Mouse (Mus musculus) kidney, adult 2 months (tissue): ENCODE data around the gene Adgrl1. TPM values are rescaled to one million over a fixed set of nuclear protein-coding genes. Genes with fewer than 3 reads are reported as not detected.
"Not testable (repeated sequence)": the region's sequence is repeated elsewhere in the genome, so short reads cannot be mapped to it uniquely, and the experiment has no call there.

ENCODE experiments used
- DNase-seq: peaks from one replicate; pipeline ENCODE4 v3.0.0; 2021
- H3K27ac ChIP-seq: fragments of 200-500 bp; 2 replicates; pipeline ENCODE4 v1.5.1; 2012; ENCODE audit warnings: low read depth, low read length, control low read depth, inconsistent platforms; ENCODE audit not compliant: insufficient read depth
- H3K27me3 ChIP-seq: fragments of 200-500 bp; replicated peaks from 2 replicates; pipeline ENCODE4 v1.6.1; 2012; ENCODE audit warnings: mild to moderate bottlenecking, moderate library complexity, low read length, inconsistent platforms; ENCODE audit not compliant: control insufficient read depth, insufficient read depth
- H3K36me3 ChIP-seq: fragments of 200-500 bp; 2 replicates; pipeline ENCODE4 v1.6.1; 2012; ENCODE audit warnings: mild to moderate bottlenecking, moderate library complexity, low read length, inconsistent platforms; ENCODE audit not compliant: control insufficient read depth, insufficient read depth
- H3K4me1 ChIP-seq: fragments of 200-500 bp; 2 replicates; pipeline ENCODE4 v1.6.1; 2011; ENCODE audit warnings: low read length; ENCODE audit not compliant: control insufficient read depth, insufficient read depth
- H3K4me3 ChIP-seq: fragments of 200-500 bp; 2 replicates; pipeline ENCODE4 v1.5.1; 2011; ENCODE audit warnings: mild to moderate bottlenecking, low read depth, low read length, control low read depth; ENCODE audit not compliant: insufficient read depth
- CTCF ChIP-seq: fragments of 200-500 bp; conservative IDR thresholded peaks from 2 replicates; pipeline ENCODE4 v1.5.1; 2011; ENCODE audit warnings: low read depth, mild to moderate bottlenecking, control low read depth, low read length, moderate library complexity, mixed read lengths; ENCODE audit not compliant: insufficient read depth, insufficient read length
- POLR2A ChIP-seq: fragments of 200-500 bp; IDR thresholded peaks from one replicate; pipeline ENCODE4 v1.6.1; 2011; ENCODE audit warnings: low read depth, low read length, control low read depth
- WGBS: fragments of 180-500 bp; shearing (Covaris S2); methylation state at CpG from one replicate; pipeline ENCODE4 v1.1.7; 2018; 5-methylcytosine and 5-hydroxymethylcytosine counted together
- polyA plus RNA-seq: library from polyadenylated mRNA; depleted of rRNA; stranded (reverse); fragments of >200 nt; gene quantifications from 2 replicates; pipeline ENCODE4 v1.2.3, GENCODE M21; 2012; rRNA removed

Gene Adgrl1
- polyA plus RNA-seq, 1 experiment = 28.7 TPM

DNA sequence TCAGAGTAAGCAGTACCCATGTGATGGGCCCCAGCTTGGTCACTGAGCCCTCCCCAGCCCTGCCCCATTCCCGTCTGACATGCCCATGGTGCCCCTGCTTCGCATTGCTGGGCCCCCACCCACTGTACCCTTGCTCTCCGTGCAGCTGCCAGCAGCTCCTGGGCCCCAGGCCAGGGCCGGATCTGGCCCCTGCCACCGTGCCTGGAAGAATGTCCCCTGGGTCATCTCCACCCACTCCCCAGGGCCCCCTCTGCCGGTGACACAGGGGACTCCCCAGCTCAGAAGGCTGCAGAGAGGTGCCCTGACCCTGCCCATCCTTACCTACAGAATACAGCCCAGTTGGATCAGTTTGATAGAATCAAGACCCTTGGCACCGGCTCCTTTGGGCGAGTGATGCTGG lies 80.9 kb downstream of the Adgrl1 start:
- no peak overlapping the region for H3K27ac ChIP-seq
- no peak overlapping the region for H3K4me3 ChIP-seq
- no peak for TF ChIP-seq CTCF
- no peak for TF ChIP-seq POLR2A
- no peak for DNase-seq
- H3K27me3 ChIP-seq = no peaks in the 10 kb centered on the region
- 61% methylated on average over 8 of the region's 8 CpGs for WGBS
- no peaks in the 10 kb centered on the region for H3K36me3 ChIP-seq
- peaks cover 15% of the 10 kb centered on the region for H3K4me1 ChIP-seq

DNA sequence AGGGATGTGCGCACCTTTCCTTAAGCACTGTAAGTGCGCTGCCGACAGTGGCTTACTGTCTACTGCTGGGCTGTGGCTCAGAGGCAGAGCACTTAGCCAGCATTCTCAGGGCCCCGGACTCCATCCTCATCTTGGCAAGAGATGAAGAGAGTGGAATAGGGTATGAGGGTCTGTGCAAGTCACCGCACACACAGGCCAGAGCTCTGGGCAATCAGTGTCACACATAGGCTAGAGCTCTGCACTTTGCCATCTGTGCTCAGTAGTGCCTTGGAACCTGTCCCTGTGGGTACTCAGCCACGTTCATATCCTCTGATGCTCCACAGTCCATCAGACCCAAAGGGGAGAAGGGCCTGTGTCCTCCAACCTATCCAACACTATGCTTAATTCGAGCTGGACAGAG lies 81.6 kb downstream of the Adgrl1 start:
- no peaks in the 10 kb centered on the region for H3K36me3 ChIP-seq
- no peaks in the 10 kb centered on the region for H3K27me3 ChIP-seq
- TF ChIP-seq POLR2A = no peak
- no peak for TF ChIP-seq CTCF
- no peak overlapping the region for H3K4me3 ChIP-seq
- WGBS = 94% methylated on average over 7 of the region's 7 CpGs
- H3K4me1 ChIP-seq = peaks cover 15% of the 10 kb centered on the region
- no peak overlapping the region for H3K27ac ChIP-seq
- no peak for DNase-seq

DNA sequence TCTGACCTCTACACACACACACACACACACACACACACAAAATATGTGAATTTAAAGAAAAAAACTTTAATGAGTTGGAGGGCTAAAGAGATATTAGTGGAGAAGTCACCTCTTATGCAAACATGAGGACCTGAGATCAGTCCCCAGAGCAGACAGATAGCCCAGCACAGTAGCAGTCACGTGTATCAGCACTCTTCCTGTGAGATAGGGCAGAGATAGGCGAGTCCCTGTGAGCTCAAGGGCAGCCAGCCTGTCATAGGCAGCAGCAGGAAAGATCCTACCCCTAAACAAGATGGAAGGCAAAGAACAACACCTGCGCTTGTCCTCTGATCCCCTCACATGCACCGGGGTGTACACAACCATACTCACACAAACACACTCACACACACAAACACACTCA lies 82.5 kb downstream of the Adgrl1 start:
- Histone ChIP-seq H3K36me3 (no peaks in the 10 kb centered on the region), H3K4me3 (no peak overlapping the region), H3K4me1 (peaks cover 9% of the 10 kb centered on the region), H3K27me3 (no peaks in the 10 kb centered on the region), H3K27ac (no peak overlapping the region)
- DNase-seq = no peak
- 84% methylated on average over 4 of the region's 4 CpGs for WGBS
- TF ChIP-seq CTCF (no peak), POLR2A (no peak)

DNA sequence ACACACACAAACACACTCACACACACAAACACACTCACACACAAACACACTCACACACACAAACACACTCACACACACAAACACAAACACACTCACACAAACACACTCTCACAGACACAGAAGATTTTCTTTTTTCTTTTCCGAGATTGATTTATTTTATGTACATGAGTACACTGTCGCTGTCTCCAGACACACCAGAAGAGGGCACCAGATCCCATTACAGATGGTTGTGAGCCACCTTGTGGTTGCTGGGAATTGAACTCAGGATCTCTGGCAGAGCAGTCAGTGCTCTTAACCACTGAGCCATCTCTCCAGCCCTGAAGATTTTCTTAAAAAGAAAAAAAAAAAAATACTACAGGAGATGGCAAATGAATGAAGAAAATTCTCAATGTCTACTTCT lies 83.3 kb downstream of the Adgrl1 start:
- H3K4me1 ChIP-seq, H3K36me3 ChIP-seq, DNase-seq, H3K4me3 ChIP-seq, H3K27ac ChIP-seq, H3K27me3 ChIP-seq: not testable (repeated sequence)
- WGBS = 96% methylated on average over 2 of the region's 2 CpGs

DNA sequence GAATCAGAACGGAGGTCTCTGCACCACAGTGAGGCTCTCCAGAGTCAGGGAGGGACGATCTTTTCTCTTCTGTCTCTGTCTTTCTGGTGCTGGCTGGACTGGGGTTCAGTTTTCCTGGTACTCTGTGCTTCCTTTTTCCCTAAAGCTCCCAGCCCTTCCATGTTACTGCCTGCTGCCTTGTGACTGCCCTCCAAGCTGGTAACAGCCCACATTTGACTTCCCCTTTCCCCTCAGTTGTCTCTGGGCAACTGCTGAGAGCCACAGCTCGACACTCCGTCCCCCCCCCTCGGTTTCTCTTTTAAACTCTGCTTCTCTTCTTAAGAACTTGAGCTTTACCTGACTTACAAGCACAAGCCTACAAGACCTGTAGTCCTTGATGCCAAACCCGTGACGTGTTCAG lies 89.3 kb downstream of the Adgrl1 start:
- H3K4me3 ChIP-seq = no peak overlapping the region
- TF ChIP-seq CTCF = no peak
- no peak for TF ChIP-seq POLR2A
- no peak overlapping the region for H3K27ac ChIP-seq
- H3K4me1 ChIP-seq = no peaks in the 10 kb centered on the region
- WGBS = 83% methylated on average over 7 of the region's 7 CpGs
- H3K27me3 ChIP-seq = no peaks in the 10 kb centered on the region
- no peak for DNase-seq
- peaks cover 1% of the 10 kb centered on the region; the same call in 1 of the 2 replicates for H3K36me3 ChIP-seq

DNA sequence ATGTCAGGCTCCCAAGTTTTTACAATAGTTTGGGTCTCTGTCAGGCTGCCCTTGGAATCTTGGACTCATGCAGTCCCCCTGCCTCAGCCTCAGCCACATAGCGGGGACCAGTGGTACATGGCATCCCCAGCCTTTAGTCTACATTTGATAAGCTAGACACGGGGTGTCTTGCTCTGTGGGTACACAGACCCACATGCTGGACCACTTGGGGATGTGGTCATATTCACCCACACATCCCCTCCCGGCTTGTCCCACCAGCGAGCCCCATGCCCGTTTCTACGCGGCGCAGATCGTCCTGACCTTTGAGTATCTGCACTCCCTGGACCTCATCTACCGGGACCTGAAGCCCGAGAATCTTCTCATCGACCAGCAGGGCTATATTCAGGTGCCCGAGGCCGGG lies 90.3 kb downstream of the Adgrl1 start:
- WGBS = 93% methylated on average over 14 of the region's 14 CpGs
- Histone ChIP-seq H3K4me3 (no peak overlapping the region), H3K4me1 (no peaks in the 10 kb centered on the region), H3K27ac (no peak overlapping the region), H3K27me3 (no peaks in the 10 kb centered on the region), H3K36me3 (peaks cover 1% of the 10 kb centered on the region; the same call in 1 of the 2 replicates)
- TF ChIP-seq CTCF = no peak
- no peak for TF ChIP-seq POLR2A
- DNase-seq = no peak

Other genes with a start within 250 kb of the Adgrl1 start
- 57.6 and 66.6 TPM in 2 replicates for gene Gipc1, start 247.4 kb upstream of the Adgrl1 start, polyA plus RNA-seq
- 21.8 and 23.3 TPM in 2 replicates for gene Ptger1, start 233.4 kb upstream of the Adgrl1 start, polyA plus RNA-seq
- 81.9 and 98.1 TPM in 2 replicates for gene Pkn1, start 200.9 kb upstream of the Adgrl1 start, polyA plus RNA-seq
- gene Ddx39, start 184.9 kb upstream of the Adgrl1 start, polyA plus RNA-seq = 25.1 and 28.7 TPM in 2 replicates
- gene Adgre5, start 158.8 kb upstream of the Adgrl1 start, polyA plus RNA-seq = 45.1 and 46.6 TPM in 2 replicates
- 2.7 and 3.2 TPM in 2 replicates for gene Gm10644, start 55.1 kb downstream of the Adgrl1 start, polyA plus RNA-seq
- gene Asf1b, start 55.4 kb downstream of the Adgrl1 start, polyA plus RNA-seq = 2.0 and 3.6 TPM in 2 replicates
- 88.3 and 95.6 TPM in 2 replicates for gene Prkaca, start 72.9 kb downstream of the Adgrl1 start, polyA plus RNA-seq
- gene Samd1, start 97.6 kb downstream of the Adgrl1 start, polyA plus RNA-seq = 37.2 and 44.5 TPM in 2 replicates
- gene 1700067K01Rik, start 101.4 kb downstream of the Adgrl1 start, polyA plus RNA-seq = 5.1 and 7.0 TPM in 2 replicates
- 9.1 and 14.3 TPM in 2 replicates for gene 2210011C24Rik, start 112.1 kb downstream of the Adgrl1 start, polyA plus RNA-seq
- gene Palm3, start 121.4 kb downstream of the Adgrl1 start, polyA plus RNA-seq = 7.8 and 7.9 TPM in 2 replicates
- gene Il27ra, start 142.5 kb downstream of the Adgrl1 start, polyA plus RNA-seq = 1.9 and 5.6 TPM in 2 replicates
- 0.19 TPM in 1 of 2 replicates, not detected in the other for gene Rln3, start 144.9 kb downstream of the Adgrl1 start, polyA plus RNA-seq
- gene Gm10643, start 165.0 kb downstream of the Adgrl1 start, polyA plus RNA-seq = 1.1 and 1.2 TPM in 2 replicates
- gene Rfx1, start 166.7 kb downstream of the Adgrl1 start, polyA plus RNA-seq = 15.8 and 18.0 TPM in 2 replicates
- gene Dcaf15, start 204.7 kb downstream of the Adgrl1 start, polyA plus RNA-seq = 28.2 and 30.1 TPM in 2 replicates
- 0.48 and 0.67 TPM in 2 replicates for gene Podnl1, start 225.9 kb downstream of the Adgrl1 start, polyA plus RNA-seq
- 24.1 and 26.0 TPM in 2 replicates for gene Cc2d1a, start 247.8 kb downstream of the Adgrl1 start, polyA plus RNA-seq
- 0.63 and 0.92 TPM in 2 replicates for gene 4930432K21Rik, start 247.9 kb downstream of the Adgrl1 start, polyA plus RNA-seq